Mouse (Mus musculus): Measurements from ENCODE around the gene Slc17a3.

DNA sequence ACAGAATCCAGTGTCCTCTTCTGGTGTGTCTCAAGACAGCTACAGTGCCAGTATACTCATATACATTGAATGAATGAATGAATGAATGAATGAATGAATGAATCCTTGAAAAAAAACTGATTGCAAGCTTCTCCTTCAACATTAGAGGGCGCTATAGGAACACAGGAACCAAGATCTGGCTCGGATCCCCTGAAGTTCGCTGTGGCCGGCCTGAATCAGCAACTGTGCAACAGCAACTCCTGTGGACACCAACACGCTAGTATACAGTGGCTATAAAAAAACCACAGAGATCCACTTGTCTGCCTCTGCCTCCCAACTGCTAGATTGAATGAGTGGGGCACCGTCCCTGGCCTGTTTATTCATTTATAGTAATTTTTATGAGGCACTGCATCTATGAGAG, 6.2 kb upstream of the Slc17a3 start:
- TF ChIP-seq CTCF (IDR thresholded peaks at IDR 0.05; ENCODE audit: borderline replicate concordance, extremely low read depth, insufficient read depth, insufficient read length) (peak; percentile 60; the same call in 1 of the 2 replicates), POLR2A (IDR thresholded peaks at IDR 0.05; ENCODE audit: borderline replicate concordance, extremely low read depth, insufficient read depth, insufficient read length, poor library complexity, severe bottlenecking) (no peak)

Data from brain, embryonic 14.5 days (tissue).